Mouse (Mus musculus): ENCODE results near the gene Cd164l2.

DNA sequence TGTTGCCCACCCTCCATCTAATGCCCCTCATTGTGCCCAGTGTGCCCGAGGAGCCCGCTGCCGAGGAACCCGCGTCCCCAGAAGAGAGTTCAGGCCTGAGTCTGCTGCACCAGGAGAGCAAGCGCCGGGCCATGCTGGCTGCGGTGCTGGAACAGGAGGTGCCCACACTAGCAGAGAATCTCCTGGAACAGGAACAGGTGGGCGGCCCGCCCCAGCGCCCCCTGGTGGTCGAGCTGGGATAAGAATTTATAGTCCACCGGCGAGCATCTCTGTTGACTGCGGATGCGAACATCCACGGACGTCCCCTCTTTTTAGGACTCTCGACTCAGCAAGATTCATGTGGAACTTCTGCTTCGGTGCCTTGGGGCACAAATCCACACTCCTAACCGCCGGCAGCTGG is 38.7 kb downstream of the Cd164l2 start:
- no peak for TF ChIP-seq EP300 (IDR thresholded peaks at IDR 0.05; ENCODE audit: low read depth)
- TF ChIP-seq CTCF (IDR thresholded peaks at IDR 0.05; ENCODE audit: low read depth): peak; percentile 94

All from liver, embryonic 14.5 days (tissue).